Mouse (Mus musculus): Measurements from ENCODE around the gene Plcb1. TPM values are rescaled to one million over a fixed set of nuclear protein-coding genes. Genes with fewer than 3 reads are reported as not detected.

Gene Plcb1
- polyA plus RNA-seq, 1 experiment from 2014 or later, result 7.0 TPM

- ATAC-seq (replicated peaks; ENCODE audit: insufficient number of reproducible peaks, low FRiP score, low TSS enrichment, low read depth) (no peak), DNase-seq (ENCODE audit: low spot score) (no peak)
- no peak overlapping the region for H3K9ac ChIP-seq (replicated peaks; ENCODE audit: low read length)
- H3K36me3 ChIP-seq (replicated peaks; ENCODE audit: control insufficient read depth, insufficient read depth, low read depth, low read length), result no peaks in the 10 kb centered on the region
- H3K4me1 ChIP-seq (ENCODE audit: control insufficient read depth, insufficient read depth, low read length), result no peaks in the 10 kb centered on the region
- no peaks in the 10 kb centered on the region for H3K27me3 ChIP-seq (ENCODE audit: control insufficient read depth, insufficient read depth, low read length)
- WGBS, result 100% methylated on average over 1 of the region's 1 CpGs
- H3K4me3 ChIP-seq (ENCODE audit: low read depth, low read length), result no peak overlapping the region
- no peak overlapping the region for H3K4me2 ChIP-seq (ENCODE audit: low read depth, low read length)
- H3K9me3 ChIP-seq (replicated peaks; ENCODE audit: control insufficient read depth, low read length), result no peaks in the 10 kb centered on the region
- H3K27ac ChIP-seq (replicated peaks; ENCODE audit: low read depth, low read length), result no peak overlapping the region
These were observed 233.7 kb downstream of the Plcb1 start for GRCm38 (mm10) chr2:135019588-135019987.

GRCm38 (mm10) chr2:135029288-135029687, 243.4 kb downstream of the Plcb1 start:
- no peak overlapping the region for H3K4me3 ChIP-seq (ENCODE audit: low read depth, low read length)
- 44% methylated on average over 5 of the region's 5 CpGs for WGBS

GRCm38 (mm10) chr2:135029700-135030099, 243.8 kb downstream of the Plcb1 start:
- Histone ChIP-seq H3K4me2 (ENCODE audit: low read depth, low read length) (no peak overlapping the region), H3K36me3 (replicated peaks; ENCODE audit: control insufficient read depth, insufficient read depth, low read depth, low read length) (no peaks in the 10 kb centered on the region), H3K4me1 (ENCODE audit: control insufficient read depth, insufficient read depth, low read length) (no peaks in the 10 kb centered on the region), H3K9me3 (replicated peaks; ENCODE audit: control insufficient read depth, low read length) (no peaks in the 10 kb centered on the region), H3K27ac (replicated peaks; ENCODE audit: low read depth, low read length) (0 out of 2 replicates have a peak overlapping the region, but pooled peaks have one; percentile 2), H3K9ac (replicated peaks; ENCODE audit: low read length) (no peak overlapping the region), H3K27me3 (ENCODE audit: control insufficient read depth, insufficient read depth, low read length) (no peaks in the 10 kb centered on the region), H3K4me3 (ENCODE audit: low read depth, low read length) (no peak overlapping the region)
- ATAC-seq (replicated peaks; ENCODE audit: insufficient number of reproducible peaks, low FRiP score, low TSS enrichment, low read depth) (peak; percentile 41; the same call in 1 of the 2 replicates), DNase-seq (ENCODE audit: low spot score) (peak; percentile 17)
- WGBS, result 49% methylated on average over 6 of the region's 6 CpGs

More at GRCm38 (mm10) chr2:135029288-135029687, 243.4 kb downstream of the Plcb1 start:
- H3K9me3 ChIP-seq (replicated peaks; ENCODE audit: control insufficient read depth, low read length), result no peaks in the 10 kb centered on the region
- DNase-seq (ENCODE audit: low spot score) (no peak), ATAC-seq (replicated peaks; ENCODE audit: insufficient number of reproducible peaks, low FRiP score, low TSS enrichment, low read depth) (peak; percentile 51)
- H3K4me2 ChIP-seq (ENCODE audit: low read depth, low read length), result no peak overlapping the region
- no peaks in the 10 kb centered on the region for H3K4me1 ChIP-seq (ENCODE audit: control insufficient read depth, insufficient read depth, low read length)
- no peaks in the 10 kb centered on the region for H3K27me3 ChIP-seq (ENCODE audit: control insufficient read depth, insufficient read depth, low read length)
- H3K36me3 ChIP-seq (replicated peaks; ENCODE audit: control insufficient read depth, insufficient read depth, low read depth, low read length), result no peaks in the 10 kb centered on the region
- H3K9ac ChIP-seq (replicated peaks; ENCODE audit: low read length), result no peak overlapping the region
- 0 out of 2 replicates have a peak overlapping the region, but pooled peaks have one; percentile 2 for H3K27ac ChIP-seq (replicated peaks; ENCODE audit: low read depth, low read length)

GRCm38 (mm10) chr2:135035640-135036260, 249.9 kb downstream of the Plcb1 start:
- Histone ChIP-seq H3K4me1 (ENCODE audit: control insufficient read depth, insufficient read depth, low read length) (no peaks in the 10 kb centered on the region), H3K9me3 (replicated peaks; ENCODE audit: control insufficient read depth, low read length) (no peaks in the 10 kb centered on the region), H3K36me3 (replicated peaks; ENCODE audit: control insufficient read depth, insufficient read depth, low read depth, low read length) (no peaks in the 10 kb centered on the region), H3K4me2 (ENCODE audit: low read depth, low read length) (no peak overlapping the region), H3K27me3 (ENCODE audit: control insufficient read depth, insufficient read depth, low read length) (no peaks in the 10 kb centered on the region), H3K9ac (replicated peaks; ENCODE audit: low read length) (no peak overlapping the region), H3K4me3 (ENCODE audit: low read depth, low read length) (no peak overlapping the region), H3K27ac (replicated peaks; ENCODE audit: low read depth, low read length) (no peak overlapping the region)
- ATAC-seq (replicated peaks; ENCODE audit: insufficient number of reproducible peaks, low FRiP score, low TSS enrichment, low read depth), result no peak
- DNase-seq (ENCODE audit: low spot score), result peak; percentile 64
- 13% methylated on average over 4 of the region's 4 CpGs for WGBS

- Histone ChIP-seq H3K9me3 (replicated peaks; ENCODE audit: control insufficient read depth, low read length) (no peaks in the 10 kb centered on the region), H3K27ac (replicated peaks; ENCODE audit: low read depth, low read length) (no peak overlapping the region), H3K9ac (replicated peaks; ENCODE audit: low read length) (no peak overlapping the region), H3K4me2 (ENCODE audit: low read depth, low read length) (no peak overlapping the region), H3K4me3 (ENCODE audit: low read depth, low read length) (no peak overlapping the region), H3K27me3 (ENCODE audit: control insufficient read depth, insufficient read depth, low read length) (no peaks in the 10 kb centered on the region), H3K4me1 (ENCODE audit: control insufficient read depth, insufficient read depth, low read length) (no peaks in the 10 kb centered on the region), H3K36me3 (replicated peaks; ENCODE audit: control insufficient read depth, insufficient read depth, low read depth, low read length) (no peaks in the 10 kb centered on the region)
- ATAC-seq (replicated peaks; ENCODE audit: insufficient number of reproducible peaks, low FRiP score, low TSS enrichment, low read depth), result no peak
- DNase-seq (ENCODE audit: low spot score), result no peak
- WGBS, result 76% methylated on average over 2 of the region's 2 CpGs
These were observed 262.9 kb downstream of the Plcb1 start for GRCm38 (mm10) chr2:135048791-135049190.

- no peaks in the 10 kb centered on the region for H3K4me1 ChIP-seq (ENCODE audit: control insufficient read depth, insufficient read depth, low read length)
- H3K4me2 ChIP-seq (ENCODE audit: low read depth, low read length), result no peak overlapping the region
- no peaks in the 10 kb centered on the region for H3K9me3 ChIP-seq (replicated peaks; ENCODE audit: control insufficient read depth, low read length)
- H3K9ac ChIP-seq (replicated peaks; ENCODE audit: low read length), result no peak overlapping the region
- no peaks in the 10 kb centered on the region for H3K27me3 ChIP-seq (ENCODE audit: control insufficient read depth, insufficient read depth, low read length)
- no peak overlapping the region for H3K27ac ChIP-seq (replicated peaks; ENCODE audit: low read depth, low read length)
- H3K36me3 ChIP-seq (replicated peaks; ENCODE audit: control insufficient read depth, insufficient read depth, low read depth, low read length), result no peaks in the 10 kb centered on the region
- DNase-seq (ENCODE audit: low spot score), result no peak
- H3K4me3 ChIP-seq (ENCODE audit: low read depth, low read length), result no peak overlapping the region
- WGBS, result 72% methylated on average over 6 of the region's 6 CpGs
- ATAC-seq (replicated peaks; ENCODE audit: insufficient number of reproducible peaks, low FRiP score, low TSS enrichment, low read depth), result no peak
These were observed 263.4 kb downstream of the Plcb1 start for GRCm38 (mm10) chr2:135049283-135049682.

GRCm38 (mm10) chr2:135051540-135052288, 265.8 kb downstream of the Plcb1 start:
- Histone ChIP-seq H3K9ac (replicated peaks; ENCODE audit: low read length) (no peak overlapping the region), H3K27ac (replicated peaks; ENCODE audit: low read depth, low read length) (no peak overlapping the region), H3K4me1 (ENCODE audit: control insufficient read depth, insufficient read depth, low read length) (no peaks in the 10 kb centered on the region), H3K9me3 (replicated peaks; ENCODE audit: control insufficient read depth, low read length) (no peaks in the 10 kb centered on the region), H3K4me2 (ENCODE audit: low read depth, low read length) (no peak overlapping the region), H3K27me3 (ENCODE audit: control insufficient read depth, insufficient read depth, low read length) (no peaks in the 10 kb centered on the region), H3K36me3 (replicated peaks; ENCODE audit: control insufficient read depth, insufficient read depth, low read depth, low read length) (no peaks in the 10 kb centered on the region), H3K4me3 (ENCODE audit: low read depth, low read length) (no peak overlapping the region)
- no peak for ATAC-seq (replicated peaks; ENCODE audit: insufficient number of reproducible peaks, low FRiP score, low TSS enrichment, low read depth)
- 86% methylated on average over 4 of the region's 4 CpGs for WGBS
- DNase-seq (ENCODE audit: low spot score), result no peak

- Histone ChIP-seq H3K9ac (replicated peaks; ENCODE audit: low read length) (no peak overlapping the region), H3K4me2 (ENCODE audit: low read depth, low read length) (no peak overlapping the region), H3K4me3 (ENCODE audit: low read depth, low read length) (no peak overlapping the region), H3K27me3 (ENCODE audit: control insufficient read depth, insufficient read depth, low read length) (no peaks in the 10 kb centered on the region), H3K9me3 (replicated peaks; ENCODE audit: control insufficient read depth, low read length) (no peaks in the 10 kb centered on the region), H3K36me3 (replicated peaks; ENCODE audit: control insufficient read depth, insufficient read depth, low read depth, low read length) (no peaks in the 10 kb centered on the region), H3K4me1 (ENCODE audit: control insufficient read depth, insufficient read depth, low read length) (no peaks in the 10 kb centered on the region), H3K27ac (replicated peaks; ENCODE audit: low read depth, low read length) (no peak overlapping the region)
- DNase-seq (ENCODE audit: low spot score) (no peak), ATAC-seq (replicated peaks; ENCODE audit: insufficient number of reproducible peaks, low FRiP score, low TSS enrichment, low read depth) (no peak)
- WGBS, result 87% methylated on average over 3 of the region's 3 CpGs
These were observed 267.5 kb downstream of the Plcb1 start for GRCm38 (mm10) chr2:135053391-135053790.
